Mouse (Mus musculus) embryonic facial prominence, embryonic 14.5 days (tissue): ENCODE data around the gene 4931428F04Rik. TPM values are rescaled to one million over a fixed set of nuclear protein-coding genes. Genes with fewer than 3 reads are reported as not detected.

Experiments used
- ATAC-seq: fragments of 200-750 bp; cut with Nextera tagmentation; 2 replicates; pipeline ENCODE4 v1.8.0; 2017; ENCODE audit warnings: low read depth, moderate number of reproducible peaks, moderate TSS enrichment
- DNase-seq: peaks from one replicate; pipeline ENCODE4 v3.0.0-alpha.2; 2015; ENCODE audit warnings: low spot score
- H3K27ac ChIP-seq: fragments of 300-500 bp; sonication (generic); replicated peaks from 2 replicates; pipeline ENCODE4 v1.5.1; 2014; ENCODE audit warnings: low read depth, mild to moderate bottlenecking, low read length, moderate library complexity
- H3K27me3 ChIP-seq: fragments of 300-500 bp; sonication (generic); replicated peaks from 2 replicates; pipeline ENCODE4 v1.6.1; 2014; ENCODE audit warnings: low read length; ENCODE audit not compliant: control insufficient read depth, insufficient read depth
- H3K36me3 ChIP-seq: fragments of 300-500 bp; sonication (generic); 2 replicates; pipeline ENCODE4 v1.6.1; 2014; ENCODE audit warnings: low read length, mixed read lengths; ENCODE audit not compliant: control insufficient read depth, insufficient read depth
- H3K4me1 ChIP-seq: fragments of 300-500 bp; sonication (generic); 2 replicates; pipeline ENCODE4 v1.6.1; 2014; ENCODE audit warnings: antibody characterized with exemption, low read length; ENCODE audit not compliant: control insufficient read depth, insufficient read depth
- H3K4me2 ChIP-seq: fragments of 300-500 bp; sonication (generic); 2 replicates; pipeline ENCODE4 v1.6.1; 2014; ENCODE audit warnings: low read depth, mild to moderate bottlenecking, low read length, moderate library complexity, mixed read lengths
- H3K4me3 ChIP-seq: fragments of 300-500 bp; sonication (generic); 2 replicates; pipeline ENCODE4 v1.5.1; 2014; ENCODE audit warnings: low read depth, mild to moderate bottlenecking, low read length
- H3K9ac ChIP-seq: fragments of 300-500 bp; sonication (generic); 2 replicates; pipeline ENCODE4 v1.6.1; 2014; ENCODE audit warnings: low read depth, mild to moderate bottlenecking, low read length, moderate library complexity, mixed read lengths
- H3K9me3 ChIP-seq: fragments of 300-500 bp; sonication (generic); 2 replicates; pipeline ENCODE4 v1.6.1; 2016; ENCODE audit warnings: low read length; ENCODE audit not compliant: control insufficient read depth
- WGBS: fragments of 180-500 bp; shearing (Covaris S2); extraction: QIAGEN DNeasy Blood & Tissue Kit; methylation state at CpG from one replicate; pipeline ENCODE4 v1.1.7; 2014; 5-methylcytosine and 5-hydroxymethylcytosine counted together
- polyA plus RNA-seq: library from polyadenylated mRNA; unstranded; fragments of >200 nt; fragmentation: Nextera tagmentation; extraction: Ambion mirVana; gene quantifications from 2 replicates; pipeline ENCODE4 v1.2.1, GENCODE M21; 2014

4931428F04Rik gene
- polyA plus RNA-seq, 1 experiment from 2014 or later, result 8.1 TPM

GRCm38 (mm10) chr8:105257318-105258114 lies 32.1 kb downstream of the 4931428F04Rik start:
- Histone ChIP-seq H3K36me3 (peaks cover 12% of the 10 kb centered on the region), H3K27me3 (peaks cover 52% of the 10 kb centered on the region), H3K4me3 (no peak overlapping the region), H3K9me3 (peaks cover 4% of the 10 kb centered on the region; the same call in 1 of the 2 replicates), H3K4me1 (peaks cover 16% of the 10 kb centered on the region), H3K9ac (no peak overlapping the region), H3K27ac (no peak overlapping the region), H3K4me2 (no peak overlapping the region)
- no peak for ATAC-seq
- WGBS, result 68% methylated on average over 7 of the region's 7 CpGs
- no peak for DNase-seq

GRCm38 (mm10) chr8:105254966-105255350 lies 34.7 kb downstream of the 4931428F04Rik start, which contains the start of gene B3gnt9:
Gene B3gnt9 (minus strand): TSS chr8:105255153.
- peak; percentile 93 for DNase-seq
- Histone ChIP-seq H3K27me3 (peaks cover 35% of the 10 kb centered on the region), H3K4me3 (peak within 1 kb of the TSS; percentile 64), H3K9ac (peak within 1 kb of the TSS; percentile 79), H3K27ac (peak within 1 kb of the TSS; percentile 93), H3K9me3 (no peaks in the 10 kb centered on the region), H3K4me2 (peak within 1 kb of the TSS; percentile 92), H3K4me1 (peaks cover 14% of the 10 kb centered on the region), H3K36me3 (peaks cover 36% of the 10 kb centered on the region)
- WGBS, result under 1% methylated on average over 14 of the region's 14 CpGs
- peak; percentile 76 for ATAC-seq

GRCm38 (mm10) chr8:105254152-105254965 lies 35.3 kb downstream of the 4931428F04Rik start:
- Histone ChIP-seq H3K4me3 (peak overlapping the region; percentile 64), H3K27ac (peak overlapping the region; percentile 93), H3K36me3 (peaks cover 42% of the 10 kb centered on the region), H3K9me3 (no peaks in the 10 kb centered on the region), H3K9ac (peak overlapping the region; percentile 79), H3K4me2 (peak overlapping the region; percentile 92), H3K4me1 (peaks cover 13% of the 10 kb centered on the region), H3K27me3 (peaks cover 29% of the 10 kb centered on the region)
- ATAC-seq, result peak; percentile 89
- 0% methylated on average over 30 of the region's 74 CpGs for WGBS
- DNase-seq, result peak; percentile 94

GRCm38 (mm10) chr8:105253766-105254151 lies 35.9 kb downstream of the 4931428F04Rik start:
- Histone ChIP-seq H3K4me1 (peaks cover 10% of the 10 kb centered on the region; the same call in 1 of the 2 replicates), H3K36me3 (peaks cover 46% of the 10 kb centered on the region), H3K4me2 (peak overlapping the region; percentile 92), H3K4me3 (peak overlapping the region; percentile 64), H3K27me3 (peaks cover 23% of the 10 kb centered on the region), H3K9me3 (no peaks in the 10 kb centered on the region), H3K27ac (no peak overlapping the region), H3K9ac (peak overlapping the region; percentile 53)
- 39% methylated on average over 20 of the region's 20 CpGs for WGBS
- ATAC-seq (no peak), DNase-seq (no peak)

- Histone ChIP-seq H3K27me3 (peaks cover 15% of the 10 kb centered on the region), H3K9ac (peak overlapping the region; percentile 53; the same call in 1 of the 2 replicates), H3K36me3 (peaks cover 52% of the 10 kb centered on the region), H3K27ac (no peak overlapping the region), H3K4me1 (peaks cover 10% of the 10 kb centered on the region; the same call in 1 of the 2 replicates), H3K4me2 (peak overlapping the region; percentile 92), H3K4me3 (peak overlapping the region; percentile 64), H3K9me3 (no peaks in the 10 kb centered on the region)
- 83% methylated on average over 10 of the region's 10 CpGs for WGBS
- ATAC-seq, result no peak
- no peak for DNase-seq
Measured at GRCm38 (mm10) chr8:105252680-105253537, 36.8 kb downstream of the 4931428F04Rik start.

- 94% methylated on average over 6 of the region's 6 CpGs for WGBS
- no peak overlapping the region for H3K4me3 ChIP-seq
- peaks cover 61% of the 10 kb centered on the region for H3K36me3 ChIP-seq
- no peaks in the 10 kb centered on the region for H3K9me3 ChIP-seq
- no peak overlapping the region for H3K9ac ChIP-seq
- H3K27me3 ChIP-seq, result peaks cover 9% of the 10 kb centered on the region; the same call in 1 of the 2 replicates
- no peak overlapping the region for H3K27ac ChIP-seq
- ATAC-seq, result no peak
- H3K4me2 ChIP-seq, result no peak overlapping the region
- DNase-seq, result no peak
- H3K4me1 ChIP-seq, result peaks cover 10% of the 10 kb centered on the region; the same call in 1 of the 2 replicates
Measured at GRCm38 (mm10) chr8:105251954-105252353, 37.7 kb downstream of the 4931428F04Rik start.

GRCm38 (mm10) chr8:105241016-105241415 lies 48.6 kb downstream of the 4931428F04Rik start:
- Histone ChIP-seq H3K27ac (no peak overlapping the region), H3K9me3 (no peaks in the 10 kb centered on the region), H3K4me3 (no peak overlapping the region), H3K4me2 (no peak overlapping the region), H3K36me3 (peaks cover 52% of the 10 kb centered on the region), H3K4me1 (no peaks in the 10 kb centered on the region), H3K9ac (no peak overlapping the region), H3K27me3 (no peaks in the 10 kb centered on the region)
- WGBS, result 93% methylated on average over 7 of the region's 7 CpGs
- no peak for ATAC-seq
- no peak for DNase-seq
